Mouse (Mus musculus): Measurements from ENCODE around the gene Gpr15. TPM values are rescaled to one million over a fixed set of nuclear protein-coding genes. Genes with fewer than 3 reads are reported as not detected.
A peak's percentile ranks its signal among the peaks of the same experiment; 100 is the strongest.

The Gpr15 gene
- polyA plus RNA-seq, 1 experiment from 2014 or later, result not detected

- Histone ChIP-seq H3K27me3 (ENCODE audit: control insufficient read depth, insufficient read depth, low read length) (no peaks in the 10 kb centered on the region), H3K9me3 (replicated peaks; ENCODE audit: control insufficient read depth, low read length) (no peaks in the 10 kb centered on the region), H3K36me3 (replicated peaks; ENCODE audit: control insufficient read depth, insufficient read depth, low read depth, low read length) (no peaks in the 10 kb centered on the region; the same call in 1 of the 2 replicates), H3K4me2 (ENCODE audit: low read depth, low read length) (peak overlapping the region; percentile 55), H3K4me3 (ENCODE audit: low read depth, low read length) (peak overlapping the region; percentile 74), H3K9ac (replicated peaks; ENCODE audit: low read length) (peak overlapping the region; percentile 72), H3K4me1 (ENCODE audit: control insufficient read depth, insufficient read depth, low read length) (no peaks in the 10 kb centered on the region), H3K27ac (replicated peaks; ENCODE audit: low read depth, low read length) (peak overlapping the region; percentile 59)
- DNase-seq (ENCODE audit: low spot score) (peak; percentile 19), ATAC-seq (replicated peaks; ENCODE audit: insufficient number of reproducible peaks, low FRiP score, low TSS enrichment, low read depth) (peak; percentile 92)
- under 1% methylated on average over 26 of the region's 31 CpGs for WGBS
Measured at GRCm38 (mm10) chr16:58728176-58728671, 9.4 kb upstream of the Gpr15 start.

- Histone ChIP-seq H3K27ac (replicated peaks; ENCODE audit: low read depth, low read length) (peak within 1 kb of the TSS; percentile 59), H3K4me3 (ENCODE audit: low read depth, low read length) (peak within 1 kb of the TSS; percentile 74), H3K9me3 (replicated peaks; ENCODE audit: control insufficient read depth, low read length) (no peaks in the 10 kb centered on the region), H3K27me3 (ENCODE audit: control insufficient read depth, insufficient read depth, low read length) (no peaks in the 10 kb centered on the region), H3K36me3 (replicated peaks; ENCODE audit: control insufficient read depth, insufficient read depth, low read depth, low read length) (no peaks in the 10 kb centered on the region; the same call in 1 of the 2 replicates), H3K9ac (replicated peaks; ENCODE audit: low read length) (peak within 1 kb of the TSS; percentile 72), H3K4me1 (ENCODE audit: control insufficient read depth, insufficient read depth, low read length) (no peaks in the 10 kb centered on the region), H3K4me2 (ENCODE audit: low read depth, low read length) (peak within 1 kb of the TSS; percentile 55)
- DNase-seq (ENCODE audit: low spot score), result peak; percentile 98
- WGBS, result 2% methylated on average over 33 of the region's 35 CpGs
- peak; percentile 100 for ATAC-seq (replicated peaks; ENCODE audit: insufficient number of reproducible peaks, low FRiP score, low TSS enrichment, low read depth)
Measured at GRCm38 (mm10) chr16:58727477-58728131, 8.7 kb upstream of the Gpr15 start, which contains the start of gene Cldnd1. Gene Cldnd1, plus strand, starts transcription at chr16:58727910.

GRCm38 (mm10) chr16:58726680-58727476 is 8.0 kb upstream of the Gpr15 start:
- ATAC-seq (replicated peaks; ENCODE audit: insufficient number of reproducible peaks, low FRiP score, low TSS enrichment, low read depth), result no peak
- H3K27ac ChIP-seq (replicated peaks; ENCODE audit: low read depth, low read length), result no peak overlapping the region
- H3K9me3 ChIP-seq (replicated peaks; ENCODE audit: control insufficient read depth, low read length), result no peaks in the 10 kb centered on the region
- no peak overlapping the region for H3K9ac ChIP-seq (replicated peaks; ENCODE audit: low read length)
- DNase-seq (ENCODE audit: low spot score), result no peak
- H3K4me2 ChIP-seq (ENCODE audit: low read depth, low read length), result no peak overlapping the region
- no peaks in the 10 kb centered on the region; the same call in 1 of the 2 replicates for H3K36me3 ChIP-seq (replicated peaks; ENCODE audit: control insufficient read depth, insufficient read depth, low read depth, low read length)
- H3K4me1 ChIP-seq (ENCODE audit: control insufficient read depth, insufficient read depth, low read length), result no peaks in the 10 kb centered on the region
- WGBS, result 78% methylated on average over 11 of the region's 11 CpGs
- no peaks in the 10 kb centered on the region for H3K27me3 ChIP-seq (ENCODE audit: control insufficient read depth, insufficient read depth, low read length)
- no peak overlapping the region; the same call in 1 of the 2 replicates for H3K4me3 ChIP-seq (ENCODE audit: low read depth, low read length)

- Histone ChIP-seq H3K9me3 (replicated peaks; ENCODE audit: control insufficient read depth, low read length) (no peaks in the 10 kb centered on the region), H3K4me1 (ENCODE audit: control insufficient read depth, insufficient read depth, low read length) (no peaks in the 10 kb centered on the region), H3K4me2 (ENCODE audit: low read depth, low read length) (no peak overlapping the region), H3K36me3 (replicated peaks; ENCODE audit: control insufficient read depth, insufficient read depth, low read depth, low read length) (no peaks in the 10 kb centered on the region), H3K27me3 (ENCODE audit: control insufficient read depth, insufficient read depth, low read length) (no peaks in the 10 kb centered on the region), H3K4me3 (ENCODE audit: low read depth, low read length) (no peak overlapping the region), H3K27ac (replicated peaks; ENCODE audit: low read depth, low read length) (no peak overlapping the region), H3K9ac (replicated peaks; ENCODE audit: low read length) (no peak overlapping the region)
- DNase-seq (ENCODE audit: low spot score) (no peak), ATAC-seq (replicated peaks; ENCODE audit: insufficient number of reproducible peaks, low FRiP score, low TSS enrichment, low read depth) (no peak)
- WGBS, result 85% methylated on average over 2 of the region's 2 CpGs
Measured at GRCm38 (mm10) chr16:58722292-58722691, 3.4 kb upstream of the Gpr15 start.

GRCm38 (mm10) chr16:58715018-58715417 is 3.9 kb downstream of the Gpr15 start:
- ATAC-seq (replicated peaks; ENCODE audit: insufficient number of reproducible peaks, low FRiP score, low TSS enrichment, low read depth), result no peak
- Histone ChIP-seq H3K4me3 (ENCODE audit: low read depth, low read length) (no peak overlapping the region), H3K4me2 (ENCODE audit: low read depth, low read length) (no peak overlapping the region), H3K9ac (replicated peaks; ENCODE audit: low read length) (no peak overlapping the region), H3K27me3 (ENCODE audit: control insufficient read depth, insufficient read depth, low read length) (no peaks in the 10 kb centered on the region), H3K27ac (replicated peaks; ENCODE audit: low read depth, low read length) (no peak overlapping the region), H3K9me3 (replicated peaks; ENCODE audit: control insufficient read depth, low read length) (no peaks in the 10 kb centered on the region), H3K4me1 (ENCODE audit: control insufficient read depth, insufficient read depth, low read length) (no peaks in the 10 kb centered on the region), H3K36me3 (replicated peaks; ENCODE audit: control insufficient read depth, insufficient read depth, low read depth, low read length) (no peaks in the 10 kb centered on the region)
- DNase-seq (ENCODE audit: low spot score), result no peak
- WGBS, result 69% methylated on average over 4 of the region's 4 CpGs

- no peaks in the 10 kb centered on the region for H3K9me3 ChIP-seq (replicated peaks; ENCODE audit: control insufficient read depth, low read length)
- no peak overlapping the region for H3K4me3 ChIP-seq (ENCODE audit: low read depth, low read length)
- 95% methylated on average over 1 of the region's 1 CpGs for WGBS
- ATAC-seq (replicated peaks; ENCODE audit: insufficient number of reproducible peaks, low FRiP score, low TSS enrichment, low read depth) (no peak), DNase-seq (ENCODE audit: low spot score) (no peak)
- no peak overlapping the region for H3K9ac ChIP-seq (replicated peaks; ENCODE audit: low read length)
- no peak overlapping the region for H3K4me2 ChIP-seq (ENCODE audit: low read depth, low read length)
- no peak overlapping the region for H3K27ac ChIP-seq (replicated peaks; ENCODE audit: low read depth, low read length)
- no peaks in the 10 kb centered on the region for H3K4me1 ChIP-seq (ENCODE audit: control insufficient read depth, insufficient read depth, low read length)
- no peaks in the 10 kb centered on the region for H3K36me3 ChIP-seq (replicated peaks; ENCODE audit: control insufficient read depth, insufficient read depth, low read depth, low read length)
- no peaks in the 10 kb centered on the region for H3K27me3 ChIP-seq (ENCODE audit: control insufficient read depth, insufficient read depth, low read length)
Measured at GRCm38 (mm10) chr16:58713128-58713527, 5.7 kb downstream of the Gpr15 start.

GRCm38 (mm10) chr16:58712221-58712620 is 6.6 kb downstream of the Gpr15 start:
- Histone ChIP-seq H3K27ac (replicated peaks; ENCODE audit: low read depth, low read length) (no peak overlapping the region), H3K4me1 (ENCODE audit: control insufficient read depth, insufficient read depth, low read length) (no peaks in the 10 kb centered on the region), H3K9ac (replicated peaks; ENCODE audit: low read length) (no peak overlapping the region), H3K4me3 (ENCODE audit: low read depth, low read length) (no peak overlapping the region), H3K9me3 (replicated peaks; ENCODE audit: control insufficient read depth, low read length) (no peaks in the 10 kb centered on the region), H3K27me3 (ENCODE audit: control insufficient read depth, insufficient read depth, low read length) (no peaks in the 10 kb centered on the region), H3K36me3 (replicated peaks; ENCODE audit: control insufficient read depth, insufficient read depth, low read depth, low read length) (no peaks in the 10 kb centered on the region), H3K4me2 (ENCODE audit: low read depth, low read length) (no peak overlapping the region)
- 63% methylated on average over 8 of the region's 8 CpGs for WGBS
- DNase-seq (ENCODE audit: low spot score), result no peak
- no peak for ATAC-seq (replicated peaks; ENCODE audit: insufficient number of reproducible peaks, low FRiP score, low TSS enrichment, low read depth)

- Histone ChIP-seq H3K27me3 (ENCODE audit: control insufficient read depth, insufficient read depth, low read length) (no peaks in the 10 kb centered on the region), H3K9me3 (replicated peaks; ENCODE audit: control insufficient read depth, low read length) (no peaks in the 10 kb centered on the region), H3K27ac (replicated peaks; ENCODE audit: low read depth, low read length) (no peak overlapping the region), H3K4me3 (ENCODE audit: low read depth, low read length) (no peak overlapping the region), H3K4me2 (ENCODE audit: low read depth, low read length) (no peak overlapping the region), H3K36me3 (replicated peaks; ENCODE audit: control insufficient read depth, insufficient read depth, low read depth, low read length) (no peaks in the 10 kb centered on the region), H3K4me1 (ENCODE audit: control insufficient read depth, insufficient read depth, low read length) (no peaks in the 10 kb centered on the region), H3K9ac (replicated peaks; ENCODE audit: low read length) (no peak overlapping the region)
- WGBS, result 72% methylated on average over 4 of the region's 4 CpGs
- ATAC-seq (replicated peaks; ENCODE audit: insufficient number of reproducible peaks, low FRiP score, low TSS enrichment, low read depth) (no peak), DNase-seq (ENCODE audit: low spot score) (no peak)
Measured at GRCm38 (mm10) chr16:58709536-58709935, 9.3 kb downstream of the Gpr15 start.
